In the genomic region with DNA sequence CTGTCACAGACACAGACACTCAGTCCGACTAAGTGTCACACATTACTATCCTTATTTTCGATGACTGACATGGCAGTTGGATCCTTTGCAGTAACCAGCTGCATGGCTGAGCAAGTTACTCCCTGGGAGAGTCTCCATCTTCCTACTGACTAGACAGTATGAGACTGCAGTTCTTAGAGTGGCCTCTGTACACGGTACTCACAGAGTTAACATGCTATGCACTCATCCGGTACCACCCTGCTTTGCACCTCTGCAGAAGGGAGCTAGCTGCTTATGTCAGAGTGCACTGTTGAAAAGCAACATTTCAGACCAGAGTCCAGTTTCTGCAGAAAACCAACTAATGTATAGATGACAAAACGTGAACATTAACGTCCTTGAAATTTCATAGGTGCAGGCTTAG, we compare ENCODE assay signal across 21 mouse cellular contexts. TPM values are rescaled to one million over a fixed set of nuclear protein-coding genes. Genes with fewer than 3 reads are reported as not detected.
DNase-seq lines count a peak whose midpoint lies in the region; ATAC-seq and TF ChIP-seq lines count a peak whose summit lies in the region.
"Had no signal": no experiment of that assay in that cellular context is flagged by ENCODE, and none has a peak within 500 bp of the region (broad histone marks: within the 10 kb centered on the region; RNA-seq: fewer than 3 reads in every experiment).

No protein-coding gene starts in this region.

- no peak overlapping the region for H3K4me3 ChIP-seq in forebrain, postnatal 0 days (ENCODE audit: low read depth, low read length)
- no peak overlapping the region for H3K4me3 ChIP-seq in forebrain, embryonic 16.5 days (replicated peaks; ENCODE audit: low read length)
- no peak overlapping the region for H3K4me3 ChIP-seq in liver, embryonic 11.5 days (ENCODE audit: low read depth, low read length)
- no peak overlapping the region for H3K4me3 ChIP-seq in limb, embryonic 13.5 days
- H3K4me3 ChIP-seq: embryonic facial prominence, embryonic 13.5 days; forebrain, embryonic 15.5 days; hindbrain, embryonic 10.5 days; liver, embryonic 12.5 days; lung, embryonic 15.5 days; midbrain, embryonic 10.5 days had no signal

- no peak overlapping the region for H3K9ac ChIP-seq in forebrain, postnatal 0 days
- no peak overlapping the region for H3K9ac ChIP-seq in forebrain, embryonic 16.5 days (replicated peaks; ENCODE audit: low read depth, low read length)
- H3K9ac ChIP-seq in liver, embryonic 11.5 days (ENCODE audit: low read depth, low read length), result 0 out of 2 replicates have a peak overlapping the region, but pooled peaks have one; percentile 7
- H3K9ac ChIP-seq in limb, embryonic 13.5 days, result no peak overlapping the region
- H3K9ac ChIP-seq: embryonic facial prominence, embryonic 13.5 days; forebrain, embryonic 15.5 days; liver, embryonic 12.5 days; lung, embryonic 15.5 days had no signal

- ATAC-seq in forebrain, postnatal 0 days, result peak; percentile 43; the same call in 1 of the 2 replicates
- ATAC-seq in forebrain, embryonic 16.5 days, result no peak
- ATAC-seq in liver, embryonic 11.5 days (replicated peaks; ENCODE audit: low FRiP score), result no peak
- peak; percentile 48; the same call in 1 of the 2 replicates for ATAC-seq in limb, embryonic 13.5 days (ENCODE audit: low FRiP score, low read depth)
- ATAC-seq: CD4-positive, CD25-positive, alpha-beta regulatory T cell, adult 4 months; forebrain, embryonic 15.5 days; liver, embryonic 12.5 days had no signal

- H3K4me1 ChIP-seq in forebrain, postnatal 0 days (ENCODE audit: insufficient read depth), result no peaks in the 10 kb centered on the region
- no peaks in the 10 kb centered on the region for H3K4me1 ChIP-seq in forebrain, embryonic 16.5 days (replicated peaks; ENCODE audit: control insufficient read depth, insufficient read depth, low read length)
- no peaks in the 10 kb centered on the region for H3K4me1 ChIP-seq in liver, embryonic 11.5 days (replicated peaks; ENCODE audit: control insufficient read depth, insufficient read depth, low read length)
- peaks cover 23% of the 10 kb centered on the region for H3K4me1 ChIP-seq in limb, embryonic 13.5 days
- H3K4me1 ChIP-seq: forebrain, embryonic 15.5 days; liver, embryonic 12.5 days; midbrain, embryonic 10.5 days had no signal

- TF ChIP-seq CTCF in forebrain, postnatal 0 days (IDR thresholded peaks at IDR 0.05; ENCODE audit: low read depth), result 0 out of 2 replicates have a peak, but pooled peaks have one; percentile 15

- no peak overlapping the region for H3K27ac ChIP-seq in forebrain, postnatal 0 days (ENCODE audit: low read depth, low read length)
- no peak overlapping the region for H3K27ac ChIP-seq in forebrain, embryonic 16.5 days (ENCODE audit: low read length)
- no peak overlapping the region for H3K27ac ChIP-seq in liver, embryonic 11.5 days (ENCODE audit: low read depth, low read length)
- peak overlapping the region; percentile 61 for H3K27ac ChIP-seq in limb, embryonic 13.5 days
- H3K27ac ChIP-seq: embryonic facial prominence, embryonic 13.5 days; forebrain, embryonic 15.5 days; liver, embryonic 12.5 days; lung, embryonic 15.5 days; midbrain, embryonic 10.5 days had no signal

- no peaks in the 10 kb centered on the region for H3K27me3 ChIP-seq in forebrain, postnatal 0 days (ENCODE audit: insufficient read depth, low read length)
- no peaks in the 10 kb centered on the region for H3K27me3 ChIP-seq in forebrain, embryonic 16.5 days (replicated peaks; ENCODE audit: control insufficient read depth, insufficient read depth, low read length)
- H3K27me3 ChIP-seq in liver, embryonic 11.5 days (replicated peaks; ENCODE audit: control insufficient read depth, insufficient read depth, low read length), result no peaks in the 10 kb centered on the region
- no peaks in the 10 kb centered on the region for H3K27me3 ChIP-seq in limb, embryonic 13.5 days
- H3K27me3 ChIP-seq: embryonic facial prominence, embryonic 13.5 days; forebrain, embryonic 15.5 days; liver, embryonic 12.5 days; lung, embryonic 15.5 days; Patski had no signal

- 80% methylated on average over 6 of the region's 6 CpGs for WGBS in forebrain, postnatal 0 days
- 80% methylated on average over 6 of the region's 6 CpGs for WGBS in forebrain, embryonic 16.5 days
- WGBS in liver, embryonic 11.5 days, result 84% methylated on average over 6 of the region's 6 CpGs
- WGBS in limb, embryonic 13.5 days, result 63% methylated on average over 6 of the region's 6 CpGs

- no peaks in the 10 kb centered on the region for H3K36me3 ChIP-seq in forebrain, postnatal 0 days (ENCODE audit: insufficient read depth)
- H3K36me3 ChIP-seq in forebrain, embryonic 16.5 days (ENCODE audit: control insufficient read depth, insufficient read depth), result no peaks in the 10 kb centered on the region
- H3K36me3 ChIP-seq in liver, embryonic 11.5 days (ENCODE audit: control insufficient read depth, insufficient read depth, low read length), result 0 out of 2 replicates have a peak, but pooled peaks cover 2% of the 10 kb centered on the region
- peaks cover 11% of the 10 kb centered on the region for H3K36me3 ChIP-seq in limb, embryonic 13.5 days
- H3K36me3 ChIP-seq: forebrain, embryonic 15.5 days; lung, embryonic 15.5 days had no signal

- no peak overlapping the region for H3K4me2 ChIP-seq in forebrain, postnatal 0 days (ENCODE audit: low read depth)
- no peak overlapping the region for H3K4me2 ChIP-seq in forebrain, embryonic 16.5 days (ENCODE audit: low read length)
- H3K4me2 ChIP-seq in liver, embryonic 11.5 days, result no peak overlapping the region
- H3K4me2 ChIP-seq in limb, embryonic 13.5 days (replicated peaks), result no peak overlapping the region
- H3K4me2 ChIP-seq: embryonic facial prominence, embryonic 13.5 days; forebrain, embryonic 15.5 days; liver, embryonic 12.5 days; lung, embryonic 15.5 days had no signal

- DNase-seq in forebrain, postnatal 0 days, result no peak
- DNase-seq in liver, embryonic 11.5 days (ENCODE audit: low spot score), result no peak
- DNase-seq in liver, result no peak
- no peak for DNase-seq in neural tube, embryonic 10.5 days (ENCODE audit: extremely low spot score, low spot score)
- no peak for DNase-seq in adrenal gland, postnatal 25 days
- no peak for DNase-seq in cerebellum, adult 9-10 months
- DNase-seq: adrenal gland, postnatal 36 days; cerebellum, adult 18-20 months; kidney, adult 18-20 months; lung, postnatal 4 days; thymus, postnatal 36 days had no signal

- no peaks in the 10 kb centered on the region for H3K9me3 ChIP-seq in forebrain, postnatal 0 days (ENCODE audit: low read length)
- no peaks in the 10 kb centered on the region for H3K9me3 ChIP-seq in forebrain, embryonic 16.5 days (ENCODE audit: control insufficient read depth, low read length)
- H3K9me3 ChIP-seq in liver, embryonic 11.5 days (ENCODE audit: control insufficient read depth, low read length), result no peaks in the 10 kb centered on the region
- no peaks in the 10 kb centered on the region for H3K9me3 ChIP-seq in limb, embryonic 13.5 days
- H3K9me3 ChIP-seq: embryonic facial prominence, embryonic 13.5 days; forebrain, embryonic 15.5 days; hindbrain, embryonic 10.5 days; liver, embryonic 12.5 days; lung, embryonic 15.5 days had no signal

RNA-seq across cellular contexts. Expression of a gene that starts 56.0 kb away (rescaled TPM):
- 7.5 and 9.6 TPM in 2 replicates for total RNA-seq in forebrain, postnatal 0 days (2014; rRNA removed)
- polyA plus RNA-seq in forebrain, postnatal 0 days (2015; fragmentation: Nextera tagmentation; extraction: Ambion mirVana), result 3.8 and 5.1 TPM in 2 replicates
- polyA plus RNA-seq in forebrain, embryonic 16.5 days (2015; fragmentation: Nextera tagmentation; extraction: Ambion mirVana), result 3.4 and 4.2 TPM in 2 replicates
- 24.7 and 26.7 TPM in 2 replicates for polyA plus RNA-seq in liver, embryonic 11.5 days (2014; fragmentation: Nextera tagmentation; extraction: Ambion mirVana)
- 18.7 and 19.7 TPM in 2 replicates for polyA plus RNA-seq in limb, embryonic 13.5 days (2015; fragmentation: Nextera tagmentation; extraction: Ambion mirVana)
- total RNA-seq in adrenal gland, postnatal 25 days (2021), result 52.0 and 56.5 TPM in 2 replicates

Comparison
In these comparisons a context has a peak if more than half of its experiments do, and no peak if none do; other contexts are left out.
1. ATAC-seq: peak in forebrain, postnatal 0 days (single experiment) and limb, embryonic 13.5 days (single experiment); none in forebrain, embryonic 16.5 days (single experiment) and liver, embryonic 11.5 days (single experiment).